ENCODE assay signal across 8 mouse cellular contexts in the genomic region with DNA sequence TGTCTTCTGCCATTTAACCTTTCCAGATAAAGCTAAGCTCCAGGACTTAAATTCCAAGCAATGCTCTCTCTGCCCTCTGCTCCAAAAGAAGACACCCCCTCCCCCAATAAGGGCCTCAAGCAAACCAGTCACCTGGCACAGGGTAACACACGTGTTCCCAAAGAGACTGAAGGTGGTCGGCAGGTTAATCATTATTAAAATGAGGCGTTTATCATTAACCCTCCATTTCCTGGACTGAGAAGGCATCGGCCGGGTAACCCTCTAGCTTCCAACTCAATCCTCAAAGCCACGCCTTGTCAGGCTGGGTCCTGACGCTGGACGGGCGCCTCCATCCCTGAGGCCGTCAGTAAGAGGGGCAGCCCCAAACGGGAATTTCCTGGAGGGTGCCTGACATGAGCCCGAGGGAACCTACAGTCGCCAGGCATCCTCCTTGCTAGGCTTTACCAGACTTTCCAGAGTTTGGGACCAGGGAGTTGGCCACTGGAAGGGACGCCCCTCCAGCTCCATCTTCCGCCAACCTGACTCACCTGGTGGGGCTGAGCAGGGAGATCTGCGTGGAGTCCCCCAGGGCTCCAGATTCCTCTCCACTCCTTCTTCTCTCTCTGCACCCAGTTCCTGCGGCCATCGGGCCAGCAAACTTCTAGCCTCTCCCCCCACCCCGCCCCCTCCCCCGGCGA. TPM values are rescaled to one million over a fixed set of nuclear protein-coding genes. Genes with fewer than 3 reads are reported as not detected.
A peak's percentile ranks its signal among the peaks of the same experiment; 100 is the strongest.
DNase-seq lines count a peak whose midpoint lies in the region; ATAC-seq lines count a peak whose summit lies in the region.

No protein-coding gene starts in this region.

- H3K4me1 ChIP-seq in forebrain, embryonic 16.5 days (replicated peaks; ENCODE audit: control insufficient read depth, insufficient read depth, low read length): peaks cover 25% of the 10 kb centered on the region
- H3K4me1 ChIP-seq in kidney, embryonic 16.5 days (ENCODE audit: insufficient read depth, low read length): peaks cover 11% of the 10 kb centered on the region; the same call in 1 of the 2 replicates

- 2% methylated on average over 21 of the region's 21 CpGs for WGBS in forebrain, embryonic 16.5 days
- WGBS in kidney, embryonic 16.5 days: 1% methylated on average over 18 of the region's 21 CpGs

- H3K27me3 ChIP-seq in forebrain, embryonic 16.5 days (replicated peaks; ENCODE audit: control insufficient read depth, insufficient read depth, low read length): no peaks in the 10 kb centered on the region
- no peaks in the 10 kb centered on the region for H3K27me3 ChIP-seq in kidney, embryonic 16.5 days (ENCODE audit: insufficient read depth, low read length)

- peak; percentile 34 for DNase-seq in cerebellum, adult 11 months
- peak; percentile 60 for DNase-seq in cerebellum, adult 11-12 months
- peak; percentile 20 for DNase-seq in mesoderm, embryonic 11.5 days (ENCODE audit: low read depth, low spot score)
- no peak for DNase-seq in ovary, postnatal 14 days (ENCODE audit: low spot score)

- peak overlapping the region; percentile 88 for H3K4me3 ChIP-seq in forebrain, embryonic 16.5 days (replicated peaks; ENCODE audit: low read length)
- peak overlapping the region; percentile 80 for H3K4me3 ChIP-seq in kidney, embryonic 16.5 days (ENCODE audit: low read length)

- H3K36me3 ChIP-seq in forebrain, embryonic 16.5 days (ENCODE audit: control insufficient read depth, insufficient read depth): no peaks in the 10 kb centered on the region
- no peaks in the 10 kb centered on the region for H3K36me3 ChIP-seq in kidney, embryonic 16.5 days (ENCODE audit: insufficient read depth, low read length)

- H3K9ac ChIP-seq in forebrain, embryonic 16.5 days (replicated peaks; ENCODE audit: low read depth, low read length): peak overlapping the region; percentile 95
- peak overlapping the region; percentile 88 for H3K9ac ChIP-seq in kidney, embryonic 16.5 days (replicated peaks; ENCODE audit: low read length)

- no peak for ATAC-seq in cerebellum, adult (ENCODE audit: insufficient number of reproducible peaks, low FRiP score, low TSS enrichment)
- ATAC-seq in forebrain, embryonic 16.5 days: no peak
- peak; percentile 55 for ATAC-seq in kidney, embryonic 16.5 days (ENCODE audit: low FRiP score, low TSS enrichment)
- no peak for ATAC-seq in megakaryocyte-erythroid progenitor cell, adult 5-6 weeks (replicated peaks; ENCODE audit: low FRiP score, low TSS enrichment, poor library complexity, severe bottlenecking)

- H3K4me2 ChIP-seq in forebrain, embryonic 16.5 days (ENCODE audit: low read length): peak overlapping the region; percentile 93
- peak overlapping the region; percentile 69 for H3K4me2 ChIP-seq in kidney, embryonic 16.5 days (replicated peaks; ENCODE audit: low read depth, low read length)

- H3K27ac ChIP-seq in forebrain, embryonic 16.5 days (ENCODE audit: low read length): no peak overlapping the region
- H3K27ac ChIP-seq in kidney, embryonic 16.5 days (ENCODE audit: low read length): peak overlapping the region; percentile 96

- H3K9me3 ChIP-seq in forebrain, embryonic 16.5 days (ENCODE audit: control insufficient read depth, low read length): no peaks in the 10 kb centered on the region
- H3K9me3 ChIP-seq in kidney, embryonic 16.5 days (ENCODE audit: low read length): no peaks in the 10 kb centered on the region

RNA-seq across cellular contexts. Expression of gene Carmil1, which starts 0.7 kb away (rescaled TPM):
- polyA plus RNA-seq in forebrain, embryonic 16.5 days (2015; fragmentation: Nextera tagmentation; extraction: Ambion mirVana): 49.5 and 53.8 TPM in 2 replicates
- polyA plus RNA-seq in kidney, embryonic 16.5 days (2015; fragmentation: Nextera tagmentation; extraction: Ambion mirVana): 52.5 and 60.2 TPM in 2 replicates
- total RNA-seq in megakaryocyte-erythroid progenitor cell, adult 5-6 weeks (2014; fragmentation: Nextera tagmentation): not detected in 2 replicates
- total RNA-seq in megakaryocyte-erythroid progenitor cell, adult 5-6 weeks (2017): not detected in 2 replicates

RNA-seq across cellular contexts. Expression of gene Cmah, which starts 47.3 kb away (rescaled TPM):
- 0.04 and 0.11 TPM in 2 replicates for polyA plus RNA-seq in forebrain, embryonic 16.5 days (2015; fragmentation: Nextera tagmentation; extraction: Ambion mirVana)
- polyA plus RNA-seq in kidney, embryonic 16.5 days (2015; fragmentation: Nextera tagmentation; extraction: Ambion mirVana): 0.79 and 1.2 TPM in 2 replicates
- total RNA-seq in megakaryocyte-erythroid progenitor cell, adult 5-6 weeks (2014; fragmentation: Nextera tagmentation): 1.5 and 3.0 TPM in 2 replicates
- 1.4 and 3.3 TPM in 2 replicates for total RNA-seq in megakaryocyte-erythroid progenitor cell, adult 5-6 weeks (2017)
